Mouse (Mus musculus) common myeloid progenitor, adult 5-6 weeks (primary cell): ENCODE results near the gene Ubxn10. TPM values are rescaled to one million over a fixed set of nuclear protein-coding genes. Genes with fewer than 3 reads are reported as not detected.
A peak's percentile ranks its signal among the peaks of the same experiment; 100 is the strongest.

Source experiments
- ATAC-seq: replicated peaks from 2 replicates; pipeline ENCODE4 v1.8.0; 2016; ENCODE audit warnings: low read depth, mild to moderate bottlenecking, moderate TSS enrichment, inconsistent platforms; ENCODE audit not compliant: poor library complexity, severe bottlenecking
- total RNA-seq: library from RNA; stranded (forward); fragments of 200-1000, 187-1606 nt; gene quantifications from 2 replicates; pipeline ENCODE4 v1.2.3, GENCODE M21; 2017

Gene Ubxn10
- total RNA-seq, 1 experiment from 2014 or later = not detected

- ATAC-seq = no peak
Observed at GRCm38 (mm10) chr4:138706620-138707019, 30.3 kb downstream of the Ubxn10 start.

GRCm38 (mm10) chr4:138704169-138704568 lies 32.8 kb downstream of the Ubxn10 start:
- no peak for ATAC-seq

GRCm38 (mm10) chr4:138703591-138703990 lies 33.4 kb downstream of the Ubxn10 start:
- no peak for ATAC-seq

GRCm38 (mm10) chr4:138702528-138702927 lies 34.4 kb downstream of the Ubxn10 start:
- ATAC-seq = no peak

- ATAC-seq = no peak
Observed at GRCm38 (mm10) chr4:138702031-138702430, 34.9 kb downstream of the Ubxn10 start.

- ATAC-seq = no peak
Observed at GRCm38 (mm10) chr4:138701111-138701510, 35.9 kb downstream of the Ubxn10 start.

GRCm38 (mm10) chr4:138700184-138700982 lies 36.6 kb downstream of the Ubxn10 start:
- 0 out of 2 replicates have a peak, but pooled peaks have one; percentile 56 for ATAC-seq

GRCm38 (mm10) chr4:138698296-138698695 lies 38.7 kb downstream of the Ubxn10 start:
- no peak for ATAC-seq

- no peak for ATAC-seq
Observed at GRCm38 (mm10) chr4:138697166-138697860, 39.7 kb downstream of the Ubxn10 start.

GRCm38 (mm10) chr4:138696720-138697119 lies 40.2 kb downstream of the Ubxn10 start:
- ATAC-seq = no peak

- no peak for ATAC-seq
Observed at GRCm38 (mm10) chr4:138693043-138693692, 43.8 kb downstream of the Ubxn10 start.

- ATAC-seq = no peak
Observed at GRCm38 (mm10) chr4:138691443-138692181, 45.4 kb downstream of the Ubxn10 start.

- ATAC-seq = no peak
Observed at GRCm38 (mm10) chr4:138690561-138690960, 46.4 kb downstream of the Ubxn10 start.

GRCm38 (mm10) chr4:138689094-138689512 lies 47.9 kb downstream of the Ubxn10 start:
- no peak for ATAC-seq

GRCm38 (mm10) chr4:138685813-138686212 lies 51.2 kb downstream of the Ubxn10 start:
- ATAC-seq = no peak

GRCm38 (mm10) chr4:138682760-138683159 lies 54.2 kb downstream of the Ubxn10 start:
- ATAC-seq = no peak

- ATAC-seq = no peak
Observed at GRCm38 (mm10) chr4:138680124-138680523, 56.8 kb downstream of the Ubxn10 start.

- no peak for ATAC-seq
Observed at GRCm38 (mm10) chr4:138677579-138677978, 59.4 kb downstream of the Ubxn10 start.

- ATAC-seq = no peak
Observed at GRCm38 (mm10) chr4:138676480-138676879, 60.5 kb downstream of the Ubxn10 start.

- ATAC-seq = no peak
Observed at GRCm38 (mm10) chr4:138672160-138672559, 64.8 kb downstream of the Ubxn10 start.
